Mouse (Mus musculus) heart, embryonic 14.5 days (tissue): ENCODE measurements around the gene Myh9. TPM values are rescaled to one million over a fixed set of nuclear protein-coding genes. Genes with fewer than 3 reads are reported as not detected.
A peak's percentile ranks its signal among the peaks of the same experiment; 100 is the strongest.
"Not testable (repeated sequence)": the region's sequence is repeated elsewhere in the genome, so short reads cannot be mapped to it uniquely, and the experiment has no call there.

Experiments
- ATAC-seq: fragments of 200-750 bp; cut with Nextera tagmentation; 2 replicates; pipeline ENCODE4 v1.8.0; 2017; ENCODE audit warnings: low read depth, moderate TSS enrichment; ENCODE audit not compliant: insufficient number of reproducible peaks, insufficient read depth, low FRiP score
- H3K27ac ChIP-seq, 2 experiments: fragments of 200-500 bp in 1 of 2; fragments of 300-500 bp in 1 of 2; sonication (generic) in 1 of 2; replicated peaks in 1 of 2; 2 replicates each; pipeline ENCODE4 v1.5.1; 2012 to 2014; ENCODE audit warnings: low read depth in 2 of 2, low read length in 2 of 2, control low read depth in 1 of 2, mild to moderate bottlenecking in 1 of 2, mixed read lengths in 1 of 2; ENCODE audit not compliant: control insufficient read depth in 1 of 2, insufficient read depth in 1 of 2
- H3K27me3 ChIP-seq: fragments of 300-500 bp; sonication (generic); 2 replicates; pipeline ENCODE4 v1.6.1; 2014; ENCODE audit warnings: mild to moderate bottlenecking, low read length, control low read depth; ENCODE audit not compliant: control insufficient read depth, insufficient read depth
- H3K36me3 ChIP-seq: fragments of 300-500 bp; sonication (generic); 2 replicates; pipeline ENCODE4 v1.6.1; 2014; ENCODE audit warnings: mild to moderate bottlenecking, control low read depth, low read length, mixed read lengths; ENCODE audit not compliant: control insufficient read depth, insufficient read depth
- H3K4me1 ChIP-seq, 2 experiments: fragments of 200-500 bp in 1 of 2; fragments of 300-500 bp in 1 of 2; sonication (generic) in 1 of 2; 2 replicates each; pipeline ENCODE4 v1.6.1; 2012 to 2014; ENCODE audit warnings: low read length in 2 of 2, control low read depth in 1 of 2, mixed read lengths in 1 of 2; ENCODE audit not compliant: control insufficient read depth in 2 of 2, insufficient read depth in 2 of 2
- H3K4me2 ChIP-seq: fragments of 300-500 bp; sonication (generic); 2 replicates; pipeline ENCODE4 v1.6.1; 2014; ENCODE audit warnings: mild to moderate bottlenecking, low read length
- H3K4me3 ChIP-seq, 2 experiments: fragments of 200-500 bp in 1 of 2; fragments of 300-500 bp in 1 of 2; sonication (generic) in 1 of 2; 2 replicates each; pipeline ENCODE4 v1.5.1; 2012 to 2014; ENCODE audit warnings: low read length in 2 of 2, mild to moderate bottlenecking in 2 of 2, control low read depth in 1 of 2, low read depth in 1 of 2, moderate library complexity in 1 of 2; ENCODE audit not compliant: control insufficient read depth in 1 of 2, insufficient read depth in 1 of 2
- H3K9ac ChIP-seq: fragments of 300-500 bp; sonication (generic); 2 replicates; pipeline ENCODE4 v1.6.1; 2014; ENCODE audit warnings: mild to moderate bottlenecking, low read length
- H3K9me3 ChIP-seq: fragments of 300-500 bp; sonication (generic); 2 replicates; pipeline ENCODE4 v1.6.1; 2016; ENCODE audit warnings: low read length, control low read depth; ENCODE audit not compliant: control insufficient read depth
- WGBS: fragments of 180-500 bp; shearing (Covaris S2); extraction: QIAGEN DNeasy Blood & Tissue Kit; methylation state at CpG from one replicate; pipeline ENCODE4 v1.1.7; 2014; 5-methylcytosine and 5-hydroxymethylcytosine counted together
- polyA plus RNA-seq: library from polyadenylated mRNA; unstranded; fragments of >200 nt; fragmentation: Nextera tagmentation; extraction: Ambion mirVana; gene quantifications from 2 replicates; pipeline ENCODE4 v1.2.1, GENCODE M21; 2014

The Myh9 gene
- polyA plus RNA-seq, 1 experiment from 2014 or later = 31.0 TPM

DNA sequence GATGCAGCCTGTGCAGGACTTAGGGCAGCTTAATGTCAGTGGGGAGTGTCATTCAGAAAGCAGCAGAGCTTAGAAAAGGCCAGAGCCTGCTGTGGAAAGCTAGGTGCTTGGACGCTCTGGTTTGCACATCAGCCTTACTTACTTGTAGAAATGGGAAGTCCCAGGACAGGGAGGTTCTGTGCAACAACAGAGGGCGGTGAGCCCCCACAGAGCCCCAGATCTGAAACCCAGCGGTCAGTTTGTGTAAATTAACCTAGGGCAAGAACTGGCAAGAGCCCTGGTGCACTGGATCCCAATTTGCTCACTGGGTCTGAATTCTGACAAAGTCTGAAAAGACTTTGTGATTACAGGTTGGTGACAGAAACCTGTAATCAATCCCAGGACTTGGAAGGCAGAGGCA is 5.1 kb upstream of the Myh9 start:
- Histone ChIP-seq H3K4me3 (no peak overlapping the region), H3K9ac (no peak overlapping the region), H3K27me3 (no peaks in the 10 kb centered on the region), H3K27ac (no peak overlapping the region), H3K9me3 (no peaks in the 10 kb centered on the region), H3K4me2 (no peak overlapping the region), H3K36me3 (no peaks in the 10 kb centered on the region), H3K4me1 (no peaks in the 10 kb centered on the region; a peak in 1 of 4 replicates)
- ATAC-seq = no peak
- 81% methylated on average over 3 of the region's 3 CpGs for WGBS

- H3K4me3 ChIP-seq, ATAC-seq, H3K4me1 ChIP-seq, H3K9me3 ChIP-seq, H3K27me3 ChIP-seq, H3K27ac ChIP-seq, H3K4me2 ChIP-seq, H3K9ac ChIP-seq, H3K36me3 ChIP-seq: not testable (repeated sequence)
- WGBS = 86% methylated on average over 11 of the region's 11 CpGs
These were observed 4.1 kb upstream of the Myh9 start for GRCm38 (mm10) chr15:77845931-77846595.

- Histone ChIP-seq H3K4me2 (no peak overlapping the region), H3K27ac (no peak overlapping the region), H3K4me1 (peaks cover 0 to 4% of the 10 kb centered on the region in 2 experiments; a peak in 2 of 4 replicates), H3K27me3 (no peaks in the 10 kb centered on the region), H3K36me3 (no peaks in the 10 kb centered on the region), H3K4me3 (no peak overlapping the region), H3K9ac (no peak overlapping the region), H3K9me3 (no peaks in the 10 kb centered on the region)
- no peak for ATAC-seq
- 87% methylated on average over 16 of the region's 16 CpGs for WGBS
These were observed 3.1 kb upstream of the Myh9 start for GRCm38 (mm10) chr15:77844955-77845635.

GRCm38 (mm10) chr15:77844048-77844447 is 2.1 kb upstream of the Myh9 start:
- ATAC-seq = no peak
- H3K27ac ChIP-seq = no peak overlapping the region
- no peak overlapping the region for H3K4me3 ChIP-seq
- 74% methylated on average over 6 of the region's 6 CpGs for WGBS
- no peaks in the 10 kb centered on the region for H3K27me3 ChIP-seq
- no peaks in the 10 kb centered on the region for H3K36me3 ChIP-seq
- H3K4me1 ChIP-seq = peaks cover 5 to 13% of the 10 kb centered on the region in 2 experiments; a peak in 3 of 4 replicates
- no peak overlapping the region for H3K9ac ChIP-seq
- no peaks in the 10 kb centered on the region for H3K9me3 ChIP-seq
- no peak overlapping the region for H3K4me2 ChIP-seq

DNA sequence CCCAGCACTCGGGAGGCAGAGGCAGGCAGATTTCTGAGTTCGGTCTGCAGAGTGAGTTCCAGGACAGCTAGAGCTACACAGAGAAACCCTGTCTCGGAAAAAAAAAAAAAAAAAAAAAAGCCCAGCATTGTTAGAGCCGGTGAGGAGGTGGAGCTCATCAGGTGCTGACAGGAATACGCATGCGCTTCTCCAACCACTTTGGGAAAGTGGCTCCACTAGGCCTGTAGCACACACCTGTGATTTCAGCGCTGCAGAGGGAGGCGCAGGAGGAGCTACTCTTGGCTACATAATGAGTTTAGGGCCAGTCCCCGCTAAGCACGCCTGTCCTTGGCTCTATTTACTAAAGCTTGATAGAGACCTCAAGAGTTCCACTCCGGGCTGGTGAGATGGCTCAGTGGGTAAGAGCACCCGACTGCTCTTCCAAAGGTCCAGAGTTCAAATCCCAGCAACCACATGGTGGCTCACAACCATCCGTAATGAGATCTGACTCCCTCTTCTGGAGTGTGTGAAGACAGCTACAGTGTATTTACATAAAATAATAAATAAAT is 1.6 kb upstream of the Myh9 start:
- peaks cover 5 to 18% of the 10 kb centered on the region in 2 experiments for H3K4me1 ChIP-seq
- H3K9ac ChIP-seq, H3K4me2 ChIP-seq, ATAC-seq, H3K27me3 ChIP-seq, H3K36me3 ChIP-seq, H3K27ac ChIP-seq, H3K4me3 ChIP-seq, H3K9me3 ChIP-seq: not testable (repeated sequence)
- 60% methylated on average over 12 of the region's 13 CpGs for WGBS

GRCm38 (mm10) chr15:77843046-77843445 is 1.1 kb upstream of the Myh9 start:
- no peaks in the 10 kb centered on the region for H3K27me3 ChIP-seq
- peak overlapping the region in 1 of 2 experiments; percentile 45; a peak in 1 of 4 replicates for H3K4me3 ChIP-seq
- peak overlapping the region; percentile 69 for H3K4me2 ChIP-seq
- no peak for ATAC-seq
- H3K4me1 ChIP-seq = peaks cover 10 to 23% of the 10 kb centered on the region in 2 experiments
- no peaks in the 10 kb centered on the region for H3K36me3 ChIP-seq
- peak overlapping the region in 1 of 2 experiments; percentile 69; a peak in 2 of 4 replicates for H3K27ac ChIP-seq
- WGBS = 28% methylated on average over 2 of the region's 2 CpGs
- H3K9ac ChIP-seq = peak overlapping the region; percentile 74; the same call in 1 of the 2 replicates
- no peaks in the 10 kb centered on the region for H3K9me3 ChIP-seq

GRCm38 (mm10) chr15:77841361-77842046 is 471 bp downstream of the Myh9 start:
- Histone ChIP-seq H3K9ac (peak overlapping the region; percentile 98), H3K27ac (peak overlapping the region; percentile 88 to 97), H3K36me3 (no peaks in the 10 kb centered on the region), H3K27me3 (no peaks in the 10 kb centered on the region), H3K4me1 (peaks cover 23 to 39% of the 10 kb centered on the region in 2 experiments), H3K4me2 (peak overlapping the region; percentile 89), H3K9me3 (no peaks in the 10 kb centered on the region), H3K4me3 (peak overlapping the region; percentile 64 to 95)
- peak; percentile 7 for ATAC-seq
- WGBS = under 1% methylated on average over 80 of the region's 80 CpGs
